Mouse (Mus musculus) G1E (cell line): ENCODE results near the gene Fastkd5. TPM values are rescaled to one million over a fixed set of nuclear protein-coding genes. Genes with fewer than 3 reads are reported as not detected.

Experiments used
- ATAC-seq: 2 replicates; pipeline ENCODE4 v1.8.0; 2016; ENCODE audit warnings: mild to moderate bottlenecking; ENCODE audit not compliant: insufficient number of reproducible peaks, poor library complexity, low FRiP score, severe bottlenecking; ENCODE audit errors: extremely low read depth
- DNase-seq: peaks from one replicate; pipeline ENCODE4 v3.0.0; 2012; ENCODE audit warnings: low spot score
- H3K27me3 ChIP-seq: 2 replicates; pipeline ENCODE4 v1.6.1; 2012; ENCODE audit warnings: mild to moderate bottlenecking, low read length, inconsistent platforms; ENCODE audit not compliant: insufficient read depth
- H3K36me3 ChIP-seq: replicated peaks from 2 replicates; pipeline ENCODE3; 2012; ENCODE audit warnings: mild to moderate bottlenecking, inconsistent platforms
- H3K4me1 ChIP-seq: 2 replicates; pipeline ENCODE4 v1.6.1; 2012; ENCODE audit warnings: low read depth, low read length, inconsistent platforms, mixed read lengths; ENCODE audit not compliant: insufficient read depth
- H3K4me3 ChIP-seq: 2 replicates; pipeline ENCODE4 v1.5.1; 2012; ENCODE audit warnings: low read depth, mild to moderate bottlenecking, inconsistent platforms, low read length, moderate library complexity, mixed read lengths
- H3K9me3 ChIP-seq: replicated peaks from 2 replicates; pipeline ENCODE4 v1.6.1; 2012; ENCODE audit warnings: inconsistent platforms
- CTCF ChIP-seq: IDR thresholded peaks from 2 replicates; pipeline ENCODE4 v1.5.1; 2012; ENCODE audit warnings: low read depth, low read length, inconsistent platforms, mixed read lengths
- GATA1 ChIP-seq: IDR thresholded peaks from 2 replicates; pipeline ENCODE4 v1.6.1; 2012; ENCODE audit warnings: borderline replicate concordance, low read length, inconsistent platforms, mixed read lengths
- GATA2 ChIP-seq: IDR thresholded peaks from 2 replicates; pipeline ENCODE4 v1.6.1; 2012; ENCODE audit warnings: low read depth, low read length, inconsistent platforms, borderline replicate concordance
- POLR2AphosphoS5 ChIP-seq: IDR thresholded peaks from 2 replicates; pipeline ENCODE4 v1.6.1; 2012; ENCODE audit warnings: low read depth, low read length, inconsistent platforms; ENCODE audit not compliant: insufficient replicate concordance
- TAL1 ChIP-seq: conservative IDR thresholded peaks from 2 replicates; pipeline ENCODE4 v1.6.1; 2012; ENCODE audit warnings: low read depth, low read length, inconsistent platforms, mixed read lengths
- polyA plus RNA-seq: library from polyadenylated mRNA; stranded (reverse); fragments of >175 nt; gene quantifications from 2 replicates; pipeline ENCODE4 v1.2.3, GENCODE M21; 2012
- total RNA-seq, 2 experiments: library from RNA; stranded (forward) in 1 of 2; stranded (reverse) in 1 of 2; fragments of 200-1000 nt in 1 of 2; fragments of >200 nt in 1 of 2; fragmentation: Nextera tagmentation in 1 of 2; gene quantifications; 2 replicates each; pipeline ENCODE4 v1.2.3; 2014 to 2017

The Fastkd5 gene
- total and polyA plus RNA-seq, 3 experiments, result 1.3 to 29.9 (median 20.5) TPM

- peaks cover 25% of the 10 kb centered on the region for H3K4me1 ChIP-seq
- H3K36me3 ChIP-seq, result peaks cover 3% of the 10 kb centered on the region
- no peak for TF ChIP-seq TAL1
- TF ChIP-seq POLR2AphosphoS5, result no peak
- DNase-seq (no peak), ATAC-seq (no peak)
- H3K27me3 ChIP-seq, result peaks cover 59% of the 10 kb centered on the region
- H3K4me3 ChIP-seq, result no peak overlapping the region
- H3K9me3 ChIP-seq, result no peaks in the 10 kb centered on the region
These were observed 6.0 kb upstream of the Fastkd5 start for GRCm38 (mm10) chr2:130635847-130636246.

DNA sequence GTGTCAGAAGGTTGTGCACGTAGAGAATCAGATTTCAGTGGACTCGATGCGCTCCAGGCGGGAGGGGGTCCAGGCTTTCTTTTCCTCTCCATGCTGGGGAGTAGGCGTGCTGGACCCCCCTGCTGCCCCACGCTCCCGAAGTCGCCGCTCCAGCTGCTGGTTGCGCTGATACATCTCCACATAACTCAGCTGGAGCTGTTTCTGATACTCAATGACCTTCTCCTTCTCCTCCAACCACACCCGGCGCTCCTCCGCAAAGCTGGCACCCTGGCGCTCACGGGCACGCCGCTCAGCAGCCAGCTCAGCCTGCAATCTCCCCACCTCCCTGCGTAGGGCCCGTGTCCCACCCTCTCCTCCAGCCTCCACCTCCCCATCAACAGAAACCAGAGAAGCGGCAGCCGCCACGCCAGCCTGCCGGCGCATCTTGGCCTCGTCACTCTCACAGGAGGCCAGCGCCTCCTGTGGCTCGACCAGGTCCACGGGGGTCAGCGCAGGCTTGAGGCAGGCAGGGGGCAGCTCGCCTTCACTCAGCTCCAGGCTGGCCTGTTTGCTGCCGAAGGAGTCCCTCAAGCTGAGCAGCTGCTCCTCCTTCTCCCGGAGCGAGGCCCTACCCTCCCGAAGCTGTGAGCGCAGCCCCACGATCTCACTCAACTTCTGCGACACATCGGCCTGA, 5.0 kb upstream of the Fastkd5 start:
- H3K27me3 ChIP-seq, result peaks cover 53% of the 10 kb centered on the region
- ATAC-seq, result no peak
- H3K36me3 ChIP-seq, result peaks cover 3% of the 10 kb centered on the region
- peaks cover 29% of the 10 kb centered on the region for H3K4me1 ChIP-seq
- no peak for DNase-seq
- TF ChIP-seq POLR2AphosphoS5 (no peak), TAL1 (no peak), GATA1 (no peak), GATA2 (no peak), CTCF (no peak)
- no peaks in the 10 kb centered on the region for H3K9me3 ChIP-seq
- peak overlapping the region; percentile 26; the same call in 1 of the 2 replicates for H3K4me3 ChIP-seq

- peaks cover 29% of the 10 kb centered on the region for H3K4me1 ChIP-seq
- no peak overlapping the region for H3K4me3 ChIP-seq
- H3K27me3 ChIP-seq, result peaks cover 48% of the 10 kb centered on the region
- no peaks in the 10 kb centered on the region for H3K9me3 ChIP-seq
- ATAC-seq (no peak), DNase-seq (no peak)
- TF ChIP-seq GATA1 (no peak), GATA2 (no peak), TAL1 (no peak), POLR2AphosphoS5 (no peak), CTCF (no peak)
- H3K36me3 ChIP-seq, result peaks cover 3% of the 10 kb centered on the region
These were observed 4.3 kb upstream of the Fastkd5 start for GRCm38 (mm10) chr2:130634006-130634738.

DNA sequence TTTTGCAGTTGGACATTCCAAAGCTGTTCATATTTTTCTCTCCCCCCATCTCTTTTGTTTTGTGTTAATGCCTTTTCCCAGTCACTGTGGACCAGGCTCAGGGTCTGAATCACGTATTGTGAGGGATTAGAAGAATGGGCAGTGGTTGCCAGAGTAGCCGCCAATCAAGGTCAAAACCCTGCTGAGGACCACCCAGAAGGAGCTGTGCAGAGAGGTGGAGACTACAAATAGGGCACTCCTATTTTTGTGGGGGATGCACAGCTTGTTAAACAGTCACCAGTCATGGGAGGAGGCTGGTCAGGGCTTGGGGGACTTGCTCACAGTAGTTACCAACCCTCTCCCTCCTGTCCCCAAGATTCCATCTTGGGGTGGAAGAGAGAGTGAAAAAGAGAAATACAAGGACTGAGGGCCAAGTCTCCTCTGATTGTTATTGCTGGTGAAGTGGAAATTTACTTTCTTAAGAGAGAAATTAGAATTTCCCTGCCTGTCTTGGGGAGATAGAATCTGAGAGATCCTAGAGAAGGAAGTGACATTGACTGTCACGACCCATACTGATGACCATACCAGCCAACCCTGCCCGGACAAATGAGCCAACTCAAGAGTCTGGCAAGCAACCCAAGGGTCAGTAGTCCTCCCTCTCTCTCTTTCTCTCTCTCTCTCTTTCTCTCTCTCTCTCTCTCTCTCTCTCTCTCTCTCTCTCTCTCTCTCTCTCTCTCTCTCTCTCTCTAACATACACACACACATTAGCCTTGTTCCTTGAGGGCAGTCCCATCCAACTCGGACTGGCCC, 3.3 kb upstream of the Fastkd5 start:
- no peak overlapping the region for H3K4me3 ChIP-seq
- peaks cover 28% of the 10 kb centered on the region for H3K4me1 ChIP-seq
- no peak for ATAC-seq
- H3K36me3 ChIP-seq, result peaks cover 6% of the 10 kb centered on the region
- H3K9me3 ChIP-seq, result no peaks in the 10 kb centered on the region
- H3K27me3 ChIP-seq, result peaks cover 38% of the 10 kb centered on the region
- DNase-seq, result no peak
- no peak for TF ChIP-seq POLR2AphosphoS5
- no peak for TF ChIP-seq CTCF
- TF ChIP-seq GATA1, result no peak
- no peak for TF ChIP-seq TAL1
- TF ChIP-seq GATA2, result no peak

GRCm38 (mm10) chr2:130632416-130632815, 2.6 kb upstream of the Fastkd5 start:
- Histone ChIP-seq H3K4me1 (peaks cover 33% of the 10 kb centered on the region), H3K4me3 (no peak overlapping the region), H3K9me3 (no peaks in the 10 kb centered on the region), H3K27me3 (peaks cover 35% of the 10 kb centered on the region), H3K36me3 (peaks cover 13% of the 10 kb centered on the region)
- DNase-seq (no peak), ATAC-seq (no peak)
- TF ChIP-seq GATA2, result no peak
- TF ChIP-seq GATA1, result no peak
- no peak for TF ChIP-seq POLR2AphosphoS5
- no peak for TF ChIP-seq TAL1
- no peak for TF ChIP-seq CTCF
